Mouse (Mus musculus) mature B cell (primary cell): ENCODE measurements around the gene Cisd1.
"Not testable (repeated sequence)": the region's sequence is repeated elsewhere in the genome, so short reads cannot be mapped to it uniquely, and the experiment has no call there.

Source experiments
- in situ Hi-C: fragments of 300-500 bp; cut with MboI; formaldehyde crosslinking; loops from 2 replicates; pipeline ENCODE4 v1.14.3; 2019

Gene Cisd1

GRCm38 (mm10) chr10:71344579-71345143 lies at the start of gene Cisd1:
TSS of gene Cisd1 (minus strand) at chr10:71344954.
- in situ Hi-C loops: no loop called here

- in situ Hi-C loops: no loop called here
These were observed 44.6 kb upstream of the Cisd1 start for GRCm38 (mm10) chr10:71389311-71389710.

- in situ Hi-C loops: no loop called here
These were observed 39.6 kb upstream of the Cisd1 start for GRCm38 (mm10) chr10:71384159-71385044.

GRCm38 (mm10) chr10:71383552-71383924 lies 38.8 kb upstream of the Cisd1 start:
- in situ Hi-C loops: not testable (repeated sequence)

- in situ Hi-C loops: no loop called here
These were observed 38.3 kb upstream of the Cisd1 start for GRCm38 (mm10) chr10:71382858-71383551.

GRCm38 (mm10) chr10:71382109-71382508 lies 37.4 kb upstream of the Cisd1 start:
- in situ Hi-C loops: no loop called here

GRCm38 (mm10) chr10:71381471-71382033 lies 36.8 kb upstream of the Cisd1 start:
- in situ Hi-C loops: no loop called here

- in situ Hi-C loops: no loop called here
These were observed 35.7 kb upstream of the Cisd1 start for GRCm38 (mm10) chr10:71380406-71380805.

GRCm38 (mm10) chr10:71376014-71376413 lies 31.3 kb upstream of the Cisd1 start:
- in situ Hi-C loops: no loop called here

GRCm38 (mm10) chr10:71373706-71374105 lies 29.0 kb upstream of the Cisd1 start:
- in situ Hi-C loops: no loop called here

GRCm38 (mm10) chr10:71371881-71372280 lies 27.1 kb upstream of the Cisd1 start:
- in situ Hi-C loops: no loop called here

GRCm38 (mm10) chr10:71369466-71369865 lies 24.7 kb upstream of the Cisd1 start:
- in situ Hi-C loops: no loop called here

GRCm38 (mm10) chr10:71368128-71368940 lies 23.6 kb upstream of the Cisd1 start:
- in situ Hi-C loops: no loop called here

GRCm38 (mm10) chr10:71363858-71364257 lies 19.1 kb upstream of the Cisd1 start:
- in situ Hi-C loops: no loop called here

- in situ Hi-C loops: no loop called here
These were observed 18.7 kb upstream of the Cisd1 start for GRCm38 (mm10) chr10:71363440-71363839.

- in situ Hi-C loops: no loop called here
These were observed 17.2 kb upstream of the Cisd1 start for GRCm38 (mm10) chr10:71361836-71362562.

GRCm38 (mm10) chr10:71361044-71361443 lies 16.3 kb upstream of the Cisd1 start:
- in situ Hi-C loops: no loop called here

- in situ Hi-C loops: no loop called here
These were observed 10.2 kb upstream of the Cisd1 start for GRCm38 (mm10) chr10:71354947-71355346.

GRCm38 (mm10) chr10:71353850-71354249 lies 9.1 kb upstream of the Cisd1 start:
- in situ Hi-C loops: no loop called here

- in situ Hi-C loops: no loop called here
These were observed 6.5 kb upstream of the Cisd1 start for GRCm38 (mm10) chr10:71351301-71351700.

GRCm38 (mm10) chr10:71349290-71349689 lies 4.5 kb upstream of the Cisd1 start:
- in situ Hi-C loops: no loop called here
